Mouse (Mus musculus) bone marrow macrophage, adult 2 months (primary cell): ENCODE results near the gene R3hdml. TPM values are rescaled to one million over a fixed set of nuclear protein-coding genes. Genes with fewer than 3 reads are reported as not detected.

Experiments
- H3K27ac ChIP-seq: 2 replicates; pipeline ENCODE4 v1.5.1; 2012; ENCODE audit warnings: low read depth, low read length; ENCODE audit not compliant: insufficient read depth
- H3K4me1 ChIP-seq: 2 replicates; pipeline ENCODE4 v1.6.1; 2012; ENCODE audit warnings: low read length; ENCODE audit not compliant: control insufficient read depth, insufficient read depth
- H3K4me3 ChIP-seq: 2 replicates; pipeline ENCODE4 v1.5.1; 2012; ENCODE audit warnings: mild to moderate bottlenecking, low read length, moderate library complexity; ENCODE audit not compliant: insufficient read depth
- CTCF ChIP-seq: IDR thresholded peaks from 2 replicates; pipeline ENCODE4 v1.5.1; 2012; ENCODE audit warnings: low read depth, mild to moderate bottlenecking, low read length, moderate library complexity
- POLR2A ChIP-seq: IDR thresholded peaks from 2 replicates; pipeline ENCODE4 v1.6.1; 2012; ENCODE audit warnings: mild to moderate bottlenecking, low read depth, low read length, borderline replicate concordance
- polyA plus RNA-seq: library from polyadenylated mRNA; stranded (reverse); fragments of >200 nt; gene quantifications from 2 replicates; pipeline ENCODE4 v1.2.4, GENCODE M21; 2012; ENCODE audit not compliant: missing spikeins, insufficient read depth, insufficient read length

The R3hdml gene
- polyA plus RNA-seq, 1 experiment: not detected

GRCm38 (mm10) chr2:163493976-163494375 is 1.9 kb downstream of the R3hdml start:
- Histone ChIP-seq H3K4me1 (no peaks in the 10 kb centered on the region), H3K4me3 (no peak overlapping the region), H3K27ac (no peak overlapping the region)
- TF ChIP-seq CTCF: no peak
- TF ChIP-seq POLR2A: no peak

GRCm38 (mm10) chr2:163494456-163494855 is 2.3 kb downstream of the R3hdml start:
- Histone ChIP-seq H3K4me3 (no peak overlapping the region), H3K4me1 (no peaks in the 10 kb centered on the region), H3K27ac (no peak overlapping the region)

GRCm38 (mm10) chr2:163502219-163502618 is 10.1 kb downstream of the R3hdml start:
- Histone ChIP-seq H3K27ac (no peak overlapping the region), H3K4me1 (no peaks in the 10 kb centered on the region), H3K4me3 (no peak overlapping the region)
- TF ChIP-seq CTCF: no peak
- no peak for TF ChIP-seq POLR2A

More at GRCm38 (mm10) chr2:163494456-163494855, 2.3 kb downstream of the R3hdml start:
- TF ChIP-seq POLR2A (no peak), CTCF (no peak)

DNA sequence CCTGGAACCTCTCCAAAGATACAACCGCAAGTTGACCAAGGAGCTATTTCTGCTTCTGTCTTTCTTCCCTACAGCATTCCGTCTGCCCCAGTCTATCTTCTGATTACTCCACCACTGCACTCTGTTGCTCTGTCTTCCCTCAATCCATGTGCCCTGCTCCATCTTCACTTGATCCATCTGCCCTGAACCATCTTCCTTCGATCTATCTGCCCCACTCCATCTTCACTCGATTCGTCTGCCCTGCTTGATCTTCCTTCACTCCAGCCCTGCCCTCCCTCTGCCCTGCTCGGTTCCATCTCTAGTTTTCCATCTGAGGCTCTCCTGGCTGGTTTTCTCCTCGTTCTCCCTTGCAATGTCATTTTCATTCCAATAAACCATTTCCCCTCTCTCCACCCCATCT is 11.1 kb downstream of the R3hdml start:
- H3K4me3 ChIP-seq: no peak overlapping the region
- TF ChIP-seq CTCF (no peak), POLR2A (no peak)
- H3K27ac ChIP-seq: no peak overlapping the region
- H3K4me1 ChIP-seq: no peaks in the 10 kb centered on the region

DNA sequence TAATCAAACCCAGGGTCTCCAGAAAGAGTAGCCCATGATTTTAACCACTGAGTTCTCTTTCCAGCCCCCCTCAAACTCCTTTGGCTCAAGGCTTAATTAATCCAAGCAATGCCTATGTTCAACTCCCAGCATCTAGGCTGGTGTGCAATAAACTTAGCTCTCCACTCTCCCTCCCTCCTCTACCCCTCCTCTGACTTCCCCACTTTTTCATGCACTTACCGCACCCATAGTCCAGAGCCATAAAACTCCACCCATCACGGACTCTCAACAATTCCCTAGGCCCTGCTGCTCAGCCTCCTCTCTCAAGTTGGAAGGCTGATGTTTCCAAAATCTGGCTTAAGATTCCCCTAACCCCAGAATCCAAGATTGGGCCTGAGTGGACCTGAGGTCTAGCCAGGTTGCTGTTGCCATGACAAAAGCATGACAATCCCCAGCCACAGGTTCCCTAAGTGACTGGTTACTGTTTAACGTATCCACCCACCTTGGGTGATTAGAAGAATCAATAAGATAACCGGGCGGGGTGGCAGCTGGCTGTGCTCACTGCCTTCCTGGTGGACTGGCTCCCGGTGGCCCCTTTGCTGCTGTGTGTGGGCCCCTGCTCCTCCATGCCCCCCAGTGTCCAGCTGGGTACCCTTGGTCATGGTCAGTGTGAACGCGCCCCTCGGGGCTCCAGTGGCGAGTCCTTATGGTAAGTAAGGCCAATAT is 14.3 kb downstream of the R3hdml start, which contains the start of gene Hnf4a:
Hnf4a (plus strand) TSS at position 509 of the 705 bp plus-strand sequence.
- Histone ChIP-seq H3K27ac (no peak within 1 kb of the TSS), H3K4me1 (no peaks in the 10 kb centered on the region), H3K4me3 (no peak within 1 kb of the TSS)
- TF ChIP-seq CTCF: no peak
- TF ChIP-seq POLR2A: no peak

DNA sequence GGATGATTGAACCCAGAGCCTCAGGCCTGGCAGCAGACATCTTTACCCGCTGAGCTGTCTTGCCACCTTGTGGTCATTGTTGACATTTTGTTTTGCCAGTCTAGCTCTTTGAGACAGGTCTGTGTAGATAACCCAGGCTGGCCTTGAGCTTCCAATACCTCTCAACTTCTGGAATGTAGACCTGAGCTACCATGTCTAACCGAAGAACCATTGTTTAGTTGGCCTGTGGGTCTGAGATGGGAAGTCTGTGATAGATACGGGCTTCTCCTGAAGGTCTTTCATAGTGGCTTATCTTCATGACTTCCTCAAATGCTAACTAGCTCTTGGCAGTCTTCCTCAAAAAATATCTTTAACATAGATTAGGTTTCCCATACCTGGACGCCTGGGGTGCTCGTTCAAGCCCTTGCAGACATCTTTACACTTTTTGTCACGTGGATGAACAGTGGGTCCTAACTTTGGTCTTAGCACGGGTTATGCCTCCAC is 33.7 kb downstream of the R3hdml start:
- no peak overlapping the region for H3K27ac ChIP-seq
- no peak overlapping the region for H3K4me3 ChIP-seq
- H3K4me1 ChIP-seq: no peaks in the 10 kb centered on the region
- TF ChIP-seq CTCF: no peak
- TF ChIP-seq POLR2A: no peak

- TF ChIP-seq POLR2A: no peak
- no peak for TF ChIP-seq CTCF
- H3K4me3 ChIP-seq: no peak overlapping the region
- H3K4me1 ChIP-seq: no peaks in the 10 kb centered on the region
- no peak overlapping the region for H3K27ac ChIP-seq
These were observed 35.4 kb downstream of the R3hdml start for GRCm38 (mm10) chr2:163527497-163527896.

GRCm38 (mm10) chr2:163530418-163530817 is 38.3 kb downstream of the R3hdml start:
- Histone ChIP-seq H3K27ac (no peak overlapping the region), H3K4me3 (no peak overlapping the region), H3K4me1 (peaks cover 2% of the 10 kb centered on the region; the same call in 1 of the 2 replicates)
- TF ChIP-seq POLR2A (no peak), CTCF (no peak)

GRCm38 (mm10) chr2:163531917-163532316 is 39.8 kb downstream of the R3hdml start:
- Histone ChIP-seq H3K4me1 (peaks cover 6% of the 10 kb centered on the region), H3K4me3 (no peak overlapping the region), H3K27ac (no peak overlapping the region)
- TF ChIP-seq POLR2A (no peak), CTCF (peak; percentile 84)

- Histone ChIP-seq H3K27ac (no peak overlapping the region), H3K4me3 (no peak overlapping the region), H3K4me1 (peaks cover 6% of the 10 kb centered on the region)
- TF ChIP-seq CTCF: no peak
- no peak for TF ChIP-seq POLR2A
These were observed 41.1 kb downstream of the R3hdml start for GRCm38 (mm10) chr2:163533226-163533625.
